Mouse (Mus musculus): ENCODE data around the gene She. TPM values are rescaled to one million over a fixed set of nuclear protein-coding genes. Genes with fewer than 3 reads are reported as not detected.

Gene She
- total RNA-seq, 2 experiments from 2014 or later = 3.1 to 3.7 TPM

- no peak for TF ChIP-seq CTCF (IDR thresholded peaks at IDR 0.05)
- intact Hi-C loops (cut with DNase I) = no loop called here
- Histone ChIP-seq H3K4me3 (no peak overlapping the region), H3K27ac (no peak overlapping the region)
- DNase-seq (ENCODE audit: extremely low spot score in 1 of 2, low spot score in 2 of 2) = no peak
Observed at GRCm38 (mm10) chr3:89877129-89877528, 46.0 kb downstream of the She start.

GRCm38 (mm10) chr3:89878456-89878855, 47.3 kb downstream of the She start:
- Histone ChIP-seq H3K27ac (no peak overlapping the region), H3K4me3 (no peak overlapping the region)
- TF ChIP-seq CTCF (IDR thresholded peaks at IDR 0.05) = no peak
- intact Hi-C loops (cut with DNase I) = no loop called here
- DNase-seq (ENCODE audit: extremely low spot score in 1 of 2, low spot score in 2 of 2) = no peak

GRCm38 (mm10) chr3:89879326-89879725, 48.2 kb downstream of the She start:
- no peak overlapping the region for H3K27ac ChIP-seq
- no peak overlapping the region for H3K4me3 ChIP-seq
- intact Hi-C loops (cut with DNase I) = no loop called here
- no peak for DNase-seq (ENCODE audit: extremely low spot score in 1 of 2, low spot score in 2 of 2)
- no peak for TF ChIP-seq CTCF (IDR thresholded peaks at IDR 0.05)

GRCm38 (mm10) chr3:89880036-89880851, 49.1 kb downstream of the She start:
- intact Hi-C loops (cut with DNase I) = no loop called here
- no peak for TF ChIP-seq CTCF (IDR thresholded peaks at IDR 0.05)
- no peak overlapping the region for H3K27ac ChIP-seq
- H3K4me3 ChIP-seq = no peak overlapping the region
- no peak for DNase-seq (ENCODE audit: extremely low spot score in 1 of 2, low spot score in 2 of 2)

GRCm38 (mm10) chr3:89882556-89883181, 51.5 kb downstream of the She start:
- intact Hi-C loops (cut with DNase I) = no loop called here

GRCm38 (mm10) chr3:89883582-89884041, 52.4 kb downstream of the She start:
- DNase-seq (ENCODE audit: extremely low spot score in 1 of 2, low spot score in 2 of 2) = no peak
- Histone ChIP-seq H3K4me3 (no peak overlapping the region), H3K27ac (no peak overlapping the region)
- TF ChIP-seq CTCF (IDR thresholded peaks at IDR 0.05) = no peak
- intact Hi-C loops (cut with DNase I) = no loop called here

More at GRCm38 (mm10) chr3:89882556-89883181, 51.5 kb downstream of the She start:
- no peak for TF ChIP-seq CTCF (IDR thresholded peaks at IDR 0.05)
- Histone ChIP-seq H3K4me3 (no peak overlapping the region), H3K27ac (no peak overlapping the region)
- no peak for DNase-seq (ENCODE audit: extremely low spot score in 1 of 2, low spot score in 2 of 2)

GRCm38 (mm10) chr3:89885766-89886165, 54.6 kb downstream of the She start:
- Histone ChIP-seq H3K4me3 (no peak overlapping the region), H3K27ac (no peak overlapping the region)
- no peak for TF ChIP-seq CTCF (IDR thresholded peaks at IDR 0.05)
- intact Hi-C loops (cut with DNase I) = no loop called here
- DNase-seq (ENCODE audit: extremely low spot score in 1 of 2, low spot score in 2 of 2) = no peak

- Histone ChIP-seq H3K4me3 (no peak overlapping the region), H3K27ac (no peak overlapping the region)
- no peak for TF ChIP-seq CTCF (IDR thresholded peaks at IDR 0.05)
- intact Hi-C loops (cut with DNase I) = no loop called here
- no peak for DNase-seq (ENCODE audit: extremely low spot score in 1 of 2, low spot score in 2 of 2)
Observed at GRCm38 (mm10) chr3:89887582-89888230, 56.5 kb downstream of the She start.

- no peak for DNase-seq (ENCODE audit: extremely low spot score in 1 of 2, low spot score in 2 of 2)
- TF ChIP-seq CTCF (IDR thresholded peaks at IDR 0.05) = no peak
- H3K27ac ChIP-seq = no peak overlapping the region
Observed at GRCm38 (mm10) chr3:89889841-89890430, 58.8 kb downstream of the She start.

GRCm38 (mm10) chr3:89891696-89892095, 60.5 kb downstream of the She start:
- DNase-seq (ENCODE audit: extremely low spot score in 1 of 2, low spot score in 2 of 2) = no peak
- intact Hi-C loops (cut with DNase I) = no loop called here
- TF ChIP-seq CTCF (IDR thresholded peaks at IDR 0.05) = no peak

More at GRCm38 (mm10) chr3:89889841-89890430, 58.8 kb downstream of the She start:
- intact Hi-C loops (cut with DNase I) = no loop called here
- no peak overlapping the region for H3K4me3 ChIP-seq

GRCm38 (mm10) chr3:89892517-89893106, 61.4 kb downstream of the She start:
- intact Hi-C loops (cut with DNase I) = no loop called here
- H3K27ac ChIP-seq = no peak overlapping the region

More at GRCm38 (mm10) chr3:89891696-89892095, 60.5 kb downstream of the She start:
- no peak overlapping the region for H3K27ac ChIP-seq
- no peak overlapping the region for H3K4me3 ChIP-seq

More at GRCm38 (mm10) chr3:89892517-89893106, 61.4 kb downstream of the She start:
- no peak for DNase-seq (ENCODE audit: extremely low spot score in 1 of 2, low spot score in 2 of 2)
- no peak overlapping the region for H3K4me3 ChIP-seq
- TF ChIP-seq CTCF (IDR thresholded peaks at IDR 0.05) = no peak

Data from left cerebral cortex, adult 2 months (tissue).